Mouse (Mus musculus): ENCODE results near the gene Gpx6.

The Gpx6 gene

DNA sequence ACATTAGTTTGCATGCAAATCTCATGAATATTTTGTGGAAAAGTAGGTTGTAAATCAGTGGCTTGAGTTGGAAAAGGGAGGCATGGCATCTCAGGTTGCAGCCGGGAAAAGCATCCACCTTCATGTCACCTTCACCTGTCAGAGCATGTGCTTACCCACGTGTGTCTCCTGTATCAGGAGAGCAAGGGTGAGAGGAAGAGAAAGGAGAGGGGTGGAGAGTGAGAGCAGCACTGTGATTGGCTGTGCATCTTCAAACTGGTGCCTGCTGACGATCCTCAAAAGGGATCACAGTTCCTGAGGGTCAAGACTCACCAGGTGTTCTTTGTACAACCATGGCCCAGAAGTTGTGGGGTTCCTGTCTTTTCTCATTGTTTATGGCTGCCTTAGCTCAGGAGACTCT lies at the start of gene Gpx6:
Gene Gpx6, plus strand, starts transcription at position 200 of the 400 bp plus-strand sequence.
- DNase-seq (ENCODE audit: low spot score), result no peak

DNA sequence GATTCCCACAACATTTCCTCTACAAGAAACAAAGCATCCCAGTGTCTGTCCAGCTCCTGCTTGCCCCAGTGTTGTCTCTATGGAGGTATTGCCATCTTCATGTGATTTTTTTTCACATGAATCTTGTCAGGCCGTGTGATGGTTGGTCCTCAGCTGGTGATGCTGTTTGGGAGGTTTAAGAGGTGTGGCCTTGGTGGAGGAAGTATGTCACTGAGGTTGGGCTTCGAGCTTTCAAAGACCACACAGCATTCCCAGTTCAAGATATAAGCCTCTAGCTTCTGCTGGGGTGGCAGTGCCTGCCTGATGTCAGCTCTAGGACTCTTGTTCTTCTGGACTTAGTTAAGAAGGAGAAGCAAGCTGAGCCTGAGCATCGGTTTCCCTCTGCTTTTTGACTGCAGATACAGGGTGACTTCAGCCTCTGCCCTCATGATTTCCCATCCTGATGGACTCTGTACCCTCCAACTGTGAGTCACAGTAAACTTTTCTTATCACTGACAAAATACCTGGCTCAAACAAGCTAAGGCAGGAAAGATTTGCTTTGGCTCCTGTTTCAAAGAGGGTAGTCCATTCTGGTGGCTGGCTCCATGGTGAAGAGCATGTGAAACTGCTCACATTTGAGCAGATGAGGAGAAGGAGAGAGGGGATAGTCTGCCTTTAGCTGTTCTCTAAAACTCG lies 49.0 kb upstream of the Gpx6 start:
- DNase-seq (ENCODE audit: low spot score), result peak; percentile 70

DNA sequence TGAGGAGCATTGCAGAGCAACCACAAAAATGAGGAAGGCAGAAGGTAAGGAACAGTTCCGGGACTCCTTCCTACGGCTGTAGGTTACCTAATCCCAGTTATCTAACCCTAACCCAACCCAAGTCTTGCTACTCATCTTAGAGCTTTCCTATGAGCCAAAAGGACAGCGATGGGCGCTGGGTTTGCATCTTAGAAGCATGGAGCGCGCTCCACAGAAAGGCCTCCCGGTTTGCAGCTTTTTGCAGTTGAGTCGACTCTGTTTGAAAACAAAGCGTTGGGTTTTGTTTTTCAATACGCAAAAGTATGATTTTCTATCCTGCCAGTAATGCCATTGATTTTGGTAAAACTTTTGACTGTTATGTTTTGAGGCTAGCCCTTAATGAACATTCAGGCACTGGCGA lies 48.0 kb upstream of the Gpx6 start:
- peak; percentile 45 for DNase-seq (ENCODE audit: low spot score)

DNA sequence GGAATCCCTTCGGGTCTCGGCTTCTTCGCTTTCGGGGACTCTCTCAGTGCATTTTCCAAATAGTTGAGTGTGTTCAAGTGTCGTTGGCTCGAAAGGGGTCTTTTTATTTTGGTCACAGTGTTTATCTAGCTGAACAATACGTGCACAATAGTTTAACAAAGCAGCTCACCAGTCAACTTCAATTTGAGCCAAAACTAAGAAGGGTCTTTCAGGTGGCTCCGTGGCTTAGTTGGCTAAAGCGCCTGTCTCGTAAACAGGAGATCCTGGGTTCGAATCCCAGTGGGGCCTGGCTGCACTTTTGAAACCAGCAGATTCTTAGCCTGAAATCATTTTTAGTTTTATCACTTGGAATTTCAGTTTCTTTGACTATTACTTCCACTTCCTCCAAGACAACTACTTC lies 47.6 kb upstream of the Gpx6 start:
- peak; percentile 87 for DNase-seq (ENCODE audit: low spot score)

DNA sequence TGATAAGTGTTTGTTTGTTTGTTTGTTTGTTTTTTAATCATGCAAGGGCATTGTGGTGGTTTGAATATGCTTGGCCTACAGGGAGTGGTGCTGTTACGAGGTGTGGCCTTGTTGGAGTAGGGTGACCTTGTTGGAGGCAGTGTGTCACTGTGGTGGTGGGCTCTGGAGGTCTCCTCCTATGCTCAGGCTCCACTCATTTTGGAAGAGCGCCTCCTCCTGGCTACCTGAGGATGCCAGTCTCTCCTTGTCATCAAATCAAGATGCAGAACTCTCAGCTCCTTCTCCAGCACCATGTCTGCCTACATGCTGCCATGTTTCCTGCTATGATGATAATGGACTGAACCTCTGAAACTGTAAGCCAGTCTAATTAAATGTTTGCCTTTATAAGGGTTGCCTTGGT lies 46.2 kb upstream of the Gpx6 start:
- no peak for DNase-seq (ENCODE audit: low spot score)

DNA sequence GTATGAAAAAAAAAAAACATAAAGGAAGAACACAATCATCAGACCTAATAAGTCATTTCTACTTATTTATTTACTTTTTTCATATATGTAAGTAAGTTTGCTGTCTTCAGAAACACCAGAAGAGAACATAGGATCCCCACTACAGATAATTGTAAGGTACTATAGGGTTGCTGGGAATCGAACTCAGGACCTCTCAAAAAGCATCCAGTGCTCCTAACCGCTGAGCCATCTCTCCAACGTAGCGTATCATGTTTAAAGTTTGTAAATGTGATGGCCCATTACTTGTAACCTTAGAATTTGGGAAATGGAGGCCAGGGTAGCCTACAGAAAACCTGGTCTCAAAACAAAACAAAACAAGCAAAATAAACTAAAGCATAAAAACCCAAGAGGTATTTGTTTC lies 44.4 kb upstream of the Gpx6 start:
- peak; percentile 70 for DNase-seq (ENCODE audit: low spot score)

DNA sequence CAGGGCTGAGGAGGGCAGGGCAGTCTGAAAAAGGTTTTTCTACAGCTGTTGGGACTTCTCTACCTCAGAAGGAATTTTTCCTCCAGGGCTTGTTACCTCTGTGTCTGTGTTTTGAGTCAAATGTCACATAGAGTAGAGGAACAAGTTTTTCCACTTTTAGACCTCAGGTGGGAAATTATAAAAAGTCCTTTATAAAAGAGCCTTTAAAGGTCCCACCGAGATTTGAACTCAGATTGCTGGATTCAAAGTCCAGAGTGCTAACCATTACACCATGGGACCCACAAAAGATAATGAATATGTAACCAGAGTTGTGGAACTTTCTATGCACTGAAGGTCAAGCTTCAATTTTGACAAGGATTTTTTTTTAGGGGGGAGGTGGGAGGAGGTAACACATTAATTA lies 43.7 kb upstream of the Gpx6 start:
- DNase-seq (ENCODE audit: low spot score), result peak; percentile 36

DNA sequence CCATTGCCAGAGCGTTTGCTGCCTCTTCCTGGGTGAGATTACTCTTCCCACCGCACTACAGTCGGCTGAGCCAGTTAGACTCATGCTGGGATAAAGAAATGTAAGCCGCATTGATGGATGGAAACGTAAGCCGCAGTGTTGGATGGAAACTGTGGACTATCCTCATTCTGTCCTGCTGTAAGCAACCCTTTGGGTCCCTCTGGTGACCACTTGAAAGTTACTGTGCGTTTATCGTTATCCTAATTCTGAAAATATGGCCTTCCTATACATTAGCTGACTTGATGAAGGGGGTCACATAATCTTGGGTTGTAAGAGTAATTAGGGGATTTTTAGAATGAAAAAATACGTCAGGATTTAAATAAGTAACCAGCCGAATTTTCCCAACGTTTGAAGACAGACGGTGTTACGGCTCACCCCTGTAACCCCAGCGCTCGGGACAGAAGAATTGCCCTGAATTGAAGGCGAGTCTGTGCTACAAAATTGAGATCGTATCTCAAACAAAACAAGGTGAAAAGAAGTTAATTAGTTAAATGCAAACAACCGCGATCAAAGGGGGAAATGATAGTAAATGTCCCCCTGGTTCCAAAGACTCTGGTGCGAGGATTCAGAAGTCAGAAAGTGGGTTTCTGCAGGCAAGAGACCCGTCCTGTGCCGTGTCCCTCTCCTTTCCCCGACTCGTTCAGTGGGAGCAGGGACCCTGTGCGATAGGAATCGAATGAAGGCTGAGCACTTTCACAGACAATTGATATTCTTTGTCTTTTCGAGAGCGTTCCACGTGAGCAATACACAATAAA lies 36.7 kb upstream of the Gpx6 start:
- peak; percentile 49 for DNase-seq (ENCODE audit: low spot score)

DNA sequence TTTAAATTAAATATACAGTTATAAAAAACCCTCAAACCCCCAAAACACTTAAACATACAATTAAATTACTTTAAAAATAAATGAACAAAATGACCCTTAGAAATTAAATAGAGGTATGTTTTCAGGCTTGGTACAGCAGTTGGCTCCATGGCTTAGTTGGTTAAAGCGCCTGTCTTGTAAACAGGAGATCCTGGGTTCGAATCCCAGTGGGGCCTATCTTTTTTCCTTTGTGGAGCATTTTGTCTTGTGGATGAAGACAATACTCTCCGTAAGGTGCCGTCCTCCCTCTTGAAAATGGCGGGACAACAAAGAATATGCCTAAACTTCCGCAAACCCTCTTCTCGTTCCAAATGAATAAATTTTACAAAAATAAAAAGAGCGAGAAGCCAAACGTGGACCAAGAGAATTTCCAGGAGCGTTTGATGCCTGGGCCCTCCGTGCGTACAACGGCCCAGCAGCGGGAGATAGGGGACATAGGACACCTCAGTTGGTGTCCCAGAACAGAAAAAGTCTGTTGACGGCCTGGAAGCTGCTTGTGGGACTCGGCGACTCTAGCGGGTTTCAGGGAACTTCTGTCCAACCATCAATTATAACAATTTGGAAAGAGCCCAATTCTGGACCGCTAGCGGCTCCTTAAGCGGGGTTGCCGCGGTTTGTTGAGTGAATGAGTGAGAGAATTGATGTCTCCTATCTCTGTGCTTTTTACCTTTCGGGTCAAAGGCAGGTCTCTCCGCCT lies 35.9 kb upstream of the Gpx6 start:
- peak; percentile 90 for DNase-seq (ENCODE audit: low spot score)

DNA sequence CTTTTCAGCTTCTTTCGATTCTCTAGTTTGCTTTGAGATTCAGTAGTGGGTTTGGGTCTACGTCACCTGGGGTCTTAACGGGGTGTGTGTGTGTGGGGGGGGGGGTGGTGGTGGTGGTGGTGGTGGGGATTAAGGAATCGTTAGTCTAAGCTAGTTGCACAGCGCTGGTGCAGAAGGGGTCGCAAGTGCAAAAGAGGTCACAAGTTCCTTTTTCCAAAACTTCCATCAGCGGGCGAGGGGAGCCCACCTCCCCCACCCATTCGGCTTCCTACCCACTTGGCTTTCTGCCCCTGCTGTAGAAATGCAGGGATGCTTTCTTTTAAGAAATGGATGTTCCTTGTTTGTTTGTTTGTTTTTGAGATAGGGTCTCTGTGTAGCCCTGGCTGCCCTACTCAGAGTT lies 35.4 kb upstream of the Gpx6 start:
- DNase-seq (ENCODE audit: low spot score), result no peak

DNA sequence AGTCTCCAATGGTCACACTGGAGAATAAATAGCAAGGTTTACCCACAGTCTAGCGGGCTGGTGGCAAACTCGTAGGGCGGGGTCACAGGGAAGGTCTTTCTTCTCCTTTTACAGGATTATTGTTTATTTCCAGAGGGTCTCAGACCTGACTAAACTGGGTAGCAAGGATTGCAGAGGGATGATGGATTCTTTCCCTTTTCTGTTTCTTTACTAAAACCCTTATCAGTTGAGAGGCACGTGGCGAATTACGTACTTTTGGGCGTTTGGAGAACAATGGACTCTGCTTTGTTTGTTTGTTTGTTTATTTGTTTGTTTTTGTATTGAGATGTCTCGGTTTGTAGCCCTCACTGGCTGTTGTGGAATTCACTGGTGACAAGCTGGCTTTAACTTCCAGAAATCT lies 32.8 kb upstream of the Gpx6 start:
- no peak for DNase-seq (ENCODE audit: low spot score)

DNA sequence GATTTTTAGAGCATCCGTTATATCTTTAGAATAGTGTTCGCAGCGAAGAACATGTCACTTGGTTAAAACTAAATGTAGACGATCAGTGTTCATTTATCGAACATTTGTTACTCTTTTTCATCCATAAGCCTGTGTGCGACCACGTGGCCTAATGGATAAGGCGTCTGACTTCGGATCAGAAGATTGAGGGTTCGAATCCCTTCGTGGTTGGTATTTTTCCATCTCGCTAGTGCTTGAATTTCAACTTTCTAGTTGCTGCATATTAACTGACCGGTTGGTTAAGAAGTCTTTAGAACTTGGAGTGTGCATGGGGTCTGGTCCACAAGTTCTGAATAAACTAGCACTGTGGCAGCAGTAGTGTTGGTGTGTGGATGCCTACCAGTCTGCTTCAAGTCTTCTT lies 32.4 kb upstream of the Gpx6 start:
- DNase-seq (ENCODE audit: low spot score), result peak; percentile 91

DNA sequence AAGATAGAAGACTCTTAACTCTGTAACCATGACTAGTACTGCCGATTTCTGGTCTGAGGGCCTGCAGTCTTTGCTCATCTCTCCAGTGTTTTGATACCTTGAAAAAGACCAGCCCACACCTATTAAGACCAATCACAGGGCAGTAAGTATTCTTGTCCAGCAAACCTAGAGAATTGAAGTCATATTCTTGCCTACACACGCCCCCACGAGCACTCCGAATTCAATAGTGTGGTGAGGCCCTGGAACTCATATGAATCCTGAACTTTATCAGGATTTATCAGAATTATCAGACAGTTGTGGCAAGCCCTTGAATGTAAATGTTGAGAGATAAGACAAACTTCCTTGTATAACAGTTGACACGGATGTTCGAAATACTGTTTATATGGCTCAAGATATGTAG lies 19.3 kb upstream of the Gpx6 start, which contains the start of gene Gpx5:
Gene Gpx5, minus strand, starts transcription at position 101 of the 400 bp plus-strand sequence.
- no peak for DNase-seq (ENCODE audit: low spot score)

DNA sequence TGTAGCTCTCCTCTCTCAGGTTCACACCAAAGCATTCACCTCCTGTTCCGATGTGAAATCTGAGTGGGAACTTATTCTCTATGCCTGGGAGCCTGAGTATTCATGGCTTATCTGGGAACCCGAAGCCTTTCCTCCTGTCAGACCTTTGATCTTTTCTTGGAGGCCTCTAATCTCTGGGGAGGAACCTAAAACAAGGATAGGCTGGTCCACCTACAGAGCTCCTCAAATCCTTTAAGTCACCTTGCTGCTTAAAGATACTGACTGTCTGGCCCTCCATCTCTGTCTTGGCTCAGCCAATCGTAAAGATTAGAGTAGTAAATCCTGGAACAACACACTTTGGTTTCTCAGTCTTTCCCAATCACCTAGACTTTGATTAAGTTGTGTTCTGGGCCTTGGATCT lies 13.4 kb upstream of the Gpx6 start:
- DNase-seq (ENCODE audit: low spot score), result no peak

DNA sequence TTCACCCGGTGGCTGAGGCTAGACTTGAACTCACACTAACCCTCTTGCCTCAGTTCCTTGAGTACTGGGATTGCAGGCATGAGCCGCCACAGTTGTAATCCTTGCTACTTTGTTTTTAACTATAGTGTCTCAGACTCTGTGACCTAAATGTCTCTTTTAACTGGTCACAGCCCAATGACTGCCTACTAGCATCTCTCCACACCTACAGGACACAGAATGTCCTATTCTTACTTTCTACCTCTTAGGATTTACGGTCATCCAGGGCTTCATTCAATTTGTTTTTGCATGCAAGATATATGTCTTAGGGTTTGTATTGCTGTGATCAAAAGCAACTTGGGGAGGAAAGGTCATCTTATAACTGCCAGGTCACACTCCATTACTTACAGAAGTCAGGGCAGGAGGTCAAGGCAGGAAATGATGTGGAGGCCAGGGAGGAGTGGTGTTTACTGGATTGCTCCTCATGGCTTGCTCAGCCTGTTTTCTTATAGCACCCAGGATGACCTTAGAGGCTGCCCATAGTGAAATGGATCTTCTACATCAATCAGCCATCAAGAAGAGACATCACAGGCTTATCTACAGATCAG lies 7.3 kb upstream of the Gpx6 start:
- peak; percentile 13 for DNase-seq (ENCODE audit: low spot score)

DNA sequence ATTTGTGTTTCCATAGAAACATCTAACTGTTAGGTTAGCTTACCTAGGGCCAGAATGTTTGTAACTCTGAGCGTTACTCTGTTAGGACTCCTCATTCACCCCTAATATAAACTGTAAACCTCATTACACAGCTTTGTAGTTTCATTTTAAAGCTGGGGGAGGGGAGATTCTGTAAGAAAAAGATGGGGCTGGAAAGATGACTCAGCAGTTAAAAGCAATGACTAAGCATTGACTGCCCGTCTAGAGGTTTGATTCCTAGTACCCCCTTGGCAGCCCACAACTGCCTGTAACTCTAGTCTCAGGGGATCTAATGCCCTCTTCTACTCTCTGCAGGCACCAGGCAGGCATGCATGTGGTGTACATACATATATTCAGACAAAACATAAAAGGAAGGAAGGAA lies 2.1 kb upstream of the Gpx6 start:
- DNase-seq (ENCODE audit: low spot score), result no peak

DNA sequence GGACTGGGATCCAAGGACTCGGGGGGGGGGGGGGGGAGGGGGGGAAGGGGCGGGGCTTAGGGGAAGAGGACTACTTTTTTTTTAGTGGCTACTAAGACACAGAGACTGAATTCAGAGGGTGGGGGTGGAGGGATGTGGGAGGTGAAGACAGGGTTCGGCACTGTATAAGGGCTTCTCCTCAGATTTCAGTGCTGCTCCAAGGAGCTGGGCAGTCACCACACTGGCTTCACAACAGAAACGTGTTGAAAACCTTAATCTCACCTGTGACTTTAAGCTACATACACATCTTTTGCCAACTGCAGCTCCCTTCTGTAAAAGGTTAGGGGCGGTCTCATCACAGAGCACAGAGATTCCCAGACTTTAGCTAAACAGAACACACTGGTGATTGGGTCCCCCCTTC lies 929 bp downstream of the Gpx6 start:
- DNase-seq (ENCODE audit: low spot score), result no peak

DNA sequence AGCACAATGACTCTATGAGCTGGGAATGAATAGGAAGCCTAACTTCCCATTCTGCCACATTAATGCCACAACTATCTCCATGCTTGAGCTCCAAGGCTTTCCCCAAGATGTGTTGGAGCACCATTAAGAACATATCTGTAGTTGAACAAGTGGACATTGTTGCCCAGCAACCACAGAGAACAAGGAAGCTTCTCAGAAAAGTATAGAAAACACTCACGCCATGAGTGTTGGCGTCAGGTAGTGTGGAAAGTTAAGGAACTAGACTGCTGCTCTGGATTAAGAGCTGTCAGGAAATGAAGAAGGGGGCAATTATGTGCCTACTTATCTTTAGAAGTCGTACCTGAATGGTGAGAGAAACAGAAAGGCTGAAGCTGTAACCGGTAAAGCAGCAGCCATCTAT lies 2.0 kb downstream of the Gpx6 start:
- DNase-seq (ENCODE audit: low spot score), result no peak

DNA sequence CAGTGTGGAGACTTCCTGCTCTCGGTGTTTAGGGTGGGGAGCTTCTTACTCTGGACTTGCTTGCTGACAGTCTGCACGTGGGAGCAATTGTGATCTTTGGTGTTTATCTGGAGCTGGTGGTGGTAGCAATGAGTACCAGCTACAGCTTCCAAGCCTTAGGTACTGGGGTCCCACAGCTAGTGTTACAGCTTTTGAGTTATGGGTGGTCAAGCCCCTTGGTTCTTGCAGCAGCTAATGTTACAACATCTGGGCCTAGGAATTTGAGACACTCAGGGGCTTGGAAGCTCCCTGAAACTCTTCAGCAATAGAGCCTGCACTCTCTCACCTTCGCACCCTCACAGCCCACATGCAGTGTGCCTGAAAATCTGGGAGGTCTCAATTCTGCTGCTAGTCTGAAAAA lies 8.3 kb downstream of the Gpx6 start:
- no peak for DNase-seq (ENCODE audit: low spot score)

DNA sequence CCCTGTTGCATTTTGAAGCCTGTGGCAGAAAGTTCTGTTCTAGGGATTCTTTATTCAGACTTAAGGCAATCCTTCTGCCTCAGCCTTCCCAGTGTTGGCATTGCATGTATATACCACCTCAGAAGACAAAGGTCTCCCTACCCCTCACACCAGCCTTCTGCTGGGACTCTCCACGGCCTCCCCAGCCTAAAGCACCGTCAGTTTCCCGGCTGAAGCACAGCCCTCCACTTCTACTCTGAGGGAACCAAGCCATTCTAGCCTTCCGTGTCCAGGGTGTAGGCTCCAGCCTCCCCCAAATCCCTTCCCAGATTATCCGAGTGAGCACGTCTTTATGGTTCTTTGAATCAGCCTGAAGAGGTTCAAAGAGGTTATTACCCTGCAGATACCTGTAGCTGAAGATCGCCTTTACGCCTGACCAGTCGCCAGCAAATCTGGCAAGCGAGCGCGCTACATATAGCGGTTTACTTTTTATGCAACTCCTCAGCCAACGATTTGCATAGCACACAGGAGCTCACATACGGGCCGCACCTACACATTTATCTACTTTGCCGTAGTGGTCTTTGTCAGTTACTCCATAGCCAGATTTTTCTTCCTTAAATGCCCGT lies 10.1 kb downstream of the Gpx6 start:
- DNase-seq (ENCODE audit: low spot score), result peak; percentile 39

DNA sequence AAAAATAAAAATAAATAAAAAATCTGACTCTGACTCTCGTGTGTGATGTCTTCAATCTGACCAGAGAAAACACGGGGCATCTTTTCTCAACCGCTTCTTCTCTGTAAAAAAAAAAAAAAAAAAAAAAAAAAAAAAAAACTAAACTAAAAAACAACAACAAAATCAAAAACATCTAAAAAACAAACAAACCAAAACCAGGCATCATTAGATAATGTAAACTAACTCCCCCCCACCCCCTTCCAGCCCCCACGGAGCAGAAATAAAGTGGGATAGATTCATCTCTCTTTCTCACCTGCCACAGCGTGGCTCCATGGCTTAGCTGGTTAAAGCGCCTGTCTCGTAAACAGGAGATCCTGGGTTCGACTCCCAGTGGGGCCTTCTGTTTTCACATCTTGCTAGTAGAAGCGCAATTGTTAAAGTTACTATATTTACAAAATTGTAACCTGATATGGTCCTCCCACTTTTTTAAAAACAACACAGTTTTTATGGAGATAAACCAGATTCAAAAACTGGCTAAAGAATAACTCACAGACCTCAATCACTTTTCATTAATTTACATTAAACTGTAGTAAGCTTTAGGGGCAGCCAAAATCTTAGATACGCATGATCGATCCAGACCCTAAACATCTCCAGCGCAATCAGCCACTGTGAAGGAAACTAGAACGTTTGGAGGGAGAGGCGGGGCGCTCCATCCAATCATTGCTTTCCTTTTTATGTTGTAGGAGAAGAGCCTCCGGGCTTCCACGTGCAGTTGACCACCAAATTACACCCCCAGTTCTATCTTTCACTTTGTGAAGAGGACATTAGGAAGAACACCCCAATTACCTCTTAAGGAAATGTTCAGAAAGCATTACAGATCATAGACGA lies 10.8 kb downstream of the Gpx6 start:
- DNase-seq (ENCODE audit: low spot score), result peak; percentile 70

Data from yolk sac, embryonic 10.5 days (tissue).